Mouse (Mus musculus): ENCODE measurements around the gene Krt14. TPM values are rescaled to one million over a fixed set of nuclear protein-coding genes. Genes with fewer than 3 reads are reported as not detected.

The Krt14 gene
- polyA plus RNA-seq, 1 experiment from 2014 or later = 10.0 TPM

DNA sequence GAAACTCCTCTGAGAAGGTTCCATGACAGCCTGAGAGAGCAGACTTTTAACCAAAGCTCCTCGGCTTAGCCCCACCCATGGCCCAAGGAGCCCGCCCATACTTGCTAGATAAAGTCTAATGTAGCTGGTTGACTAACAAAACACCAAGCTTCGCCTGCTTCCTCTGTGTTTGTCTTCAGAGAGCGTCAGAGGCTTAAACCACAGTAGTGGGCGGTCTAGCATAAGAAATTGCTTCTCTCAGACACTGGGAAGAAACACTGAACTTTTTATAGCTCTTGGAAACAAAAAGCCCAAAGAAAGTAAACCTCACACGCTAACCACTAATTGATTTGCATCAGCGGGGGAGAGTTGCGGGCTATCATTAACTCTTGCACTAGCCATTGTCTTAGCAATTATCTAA lies 14.4 kb upstream of the Krt14 start:
- ATAC-seq = no peak

DNA sequence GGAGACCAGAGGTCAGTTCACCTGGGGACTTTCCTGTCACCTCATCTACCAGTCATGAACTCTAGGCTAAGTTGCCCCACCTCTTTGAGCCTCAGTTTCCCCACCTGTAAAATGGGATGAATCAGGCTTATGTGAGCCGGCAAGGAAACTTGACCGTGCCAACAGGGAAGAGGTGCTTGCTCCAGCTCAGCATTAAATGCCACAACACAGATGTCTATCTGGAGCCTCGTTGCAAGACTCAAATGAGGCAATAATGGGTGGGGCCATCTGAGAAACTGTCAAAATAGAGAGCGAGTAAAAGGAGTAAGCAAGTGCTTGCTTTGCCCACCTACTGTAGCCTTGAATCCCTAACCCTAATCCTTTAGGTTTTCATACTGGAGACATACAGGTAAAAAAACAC lies 12.0 kb upstream of the Krt14 start:
- Histone ChIP-seq H3K9ac (ENCODE audit: low read depth, low read length) (no peak overlapping the region), H3K4me2 (replicated peaks; ENCODE audit: low read depth) (no peak overlapping the region), H3K27ac (ENCODE audit: low read depth, low read length) (no peak overlapping the region), H3K9me3 (ENCODE audit: control insufficient read depth) (no peaks in the 10 kb centered on the region), H3K4me3 (ENCODE audit: low read depth, low read length) (no peak overlapping the region), H3K36me3 (ENCODE audit: control insufficient read depth, insufficient read depth) (no peaks in the 10 kb centered on the region), H3K4me1 (replicated peaks; ENCODE audit: control insufficient read depth, insufficient read depth, low read length) (no peaks in the 10 kb centered on the region; the same call in 1 of the 2 replicates), H3K27me3 (replicated peaks; ENCODE audit: control insufficient read depth, insufficient read depth, low read length) (no peaks in the 10 kb centered on the region)
- WGBS = 76% methylated on average over 4 of the region's 4 CpGs
- no peak for ATAC-seq
- no peak for TF ChIP-seq CTCF (IDR thresholded peaks at IDR 0.05; ENCODE audit: low read depth)

More for the DNA sequence above, 14.4 kb upstream of the Krt14 start:
- Histone ChIP-seq H3K4me3 (ENCODE audit: low read depth, low read length) (no peak overlapping the region), H3K9ac (ENCODE audit: low read depth, low read length) (no peak overlapping the region), H3K27ac (ENCODE audit: low read depth, low read length) (no peak overlapping the region), H3K4me1 (replicated peaks; ENCODE audit: control insufficient read depth, insufficient read depth, low read length) (no peaks in the 10 kb centered on the region; the same call in 1 of the 2 replicates), H3K36me3 (ENCODE audit: control insufficient read depth, insufficient read depth) (no peaks in the 10 kb centered on the region), H3K9me3 (ENCODE audit: control insufficient read depth) (peaks cover 6% of the 10 kb centered on the region; the same call in 1 of the 2 replicates), H3K4me2 (replicated peaks; ENCODE audit: low read depth) (no peak overlapping the region), H3K27me3 (replicated peaks; ENCODE audit: control insufficient read depth, insufficient read depth, low read length) (no peaks in the 10 kb centered on the region)
- 47% methylated on average over 8 of the region's 8 CpGs for whole genome bisulfite sequencing
- TF ChIP-seq CTCF (IDR thresholded peaks at IDR 0.05; ENCODE audit: low read depth) = no peak

GRCm38 (mm10) chr11:100208542-100208941 lies 1.2 kb upstream of the Krt14 start:
- ATAC-seq = no peak
- Histone ChIP-seq H3K36me3 (ENCODE audit: control insufficient read depth, insufficient read depth) (no peaks in the 10 kb centered on the region), H3K27ac (ENCODE audit: low read depth, low read length) (no peak overlapping the region), H3K9ac (ENCODE audit: low read depth, low read length) (no peak overlapping the region), H3K4me1 (replicated peaks; ENCODE audit: control insufficient read depth, insufficient read depth, low read length) (no peaks in the 10 kb centered on the region), H3K9me3 (ENCODE audit: control insufficient read depth) (no peaks in the 10 kb centered on the region), H3K4me2 (replicated peaks; ENCODE audit: low read depth) (no peak overlapping the region), H3K4me3 (ENCODE audit: low read depth, low read length) (no peak overlapping the region), H3K27me3 (replicated peaks; ENCODE audit: control insufficient read depth, insufficient read depth, low read length) (no peaks in the 10 kb centered on the region; the same call in 1 of the 2 replicates)
- no peak for TF ChIP-seq CTCF (IDR thresholded peaks at IDR 0.05; ENCODE audit: low read depth)
- WGBS = 29% methylated on average over 6 of the region's 6 CpGs

GRCm38 (mm10) chr11:100203448-100203847 lies 3.9 kb downstream of the Krt14 start:
- Histone ChIP-seq H3K27me3 (replicated peaks; ENCODE audit: control insufficient read depth, insufficient read depth, low read length) (no peaks in the 10 kb centered on the region), H3K36me3 (ENCODE audit: control insufficient read depth, insufficient read depth) (no peaks in the 10 kb centered on the region), H3K27ac (ENCODE audit: low read depth, low read length) (no peak overlapping the region), H3K9ac (ENCODE audit: low read depth, low read length) (no peak overlapping the region), H3K4me3 (ENCODE audit: low read depth, low read length) (no peak overlapping the region), H3K4me2 (replicated peaks; ENCODE audit: low read depth) (no peak overlapping the region), H3K9me3 (ENCODE audit: control insufficient read depth) (no peaks in the 10 kb centered on the region), H3K4me1 (replicated peaks; ENCODE audit: control insufficient read depth, insufficient read depth, low read length) (no peaks in the 10 kb centered on the region)
- no peak for ATAC-seq
- TF ChIP-seq CTCF (IDR thresholded peaks at IDR 0.05; ENCODE audit: low read depth) = no peak
- 11% methylated on average over 6 of the region's 6 CpGs for WGBS

- Histone ChIP-seq H3K27ac (ENCODE audit: low read depth, low read length) (no peak overlapping the region), H3K27me3 (replicated peaks; ENCODE audit: control insufficient read depth, insufficient read depth, low read length) (no peaks in the 10 kb centered on the region), H3K9me3 (ENCODE audit: control insufficient read depth) (no peaks in the 10 kb centered on the region), H3K4me3 (ENCODE audit: low read depth, low read length) (no peak overlapping the region), H3K9ac (ENCODE audit: low read depth, low read length) (no peak overlapping the region), H3K4me1 (replicated peaks; ENCODE audit: control insufficient read depth, insufficient read depth, low read length) (no peaks in the 10 kb centered on the region), H3K36me3 (ENCODE audit: control insufficient read depth, insufficient read depth) (no peaks in the 10 kb centered on the region), H3K4me2 (replicated peaks; ENCODE audit: low read depth) (no peak overlapping the region)
- 63% methylated on average over 4 of the region's 4 CpGs for WGBS
- no peak for TF ChIP-seq CTCF (IDR thresholded peaks at IDR 0.05; ENCODE audit: low read depth)
- no peak for ATAC-seq
Measured at GRCm38 (mm10) chr11:100202906-100203305, 4.4 kb downstream of the Krt14 start.

- Histone ChIP-seq H3K4me3 (ENCODE audit: low read depth, low read length) (no peak overlapping the region), H3K4me1 (replicated peaks; ENCODE audit: control insufficient read depth, insufficient read depth, low read length) (no peaks in the 10 kb centered on the region), H3K9me3 (ENCODE audit: control insufficient read depth) (no peaks in the 10 kb centered on the region), H3K9ac (ENCODE audit: low read depth, low read length) (no peak overlapping the region), H3K27me3 (replicated peaks; ENCODE audit: control insufficient read depth, insufficient read depth, low read length) (no peaks in the 10 kb centered on the region), H3K27ac (ENCODE audit: low read depth, low read length) (no peak overlapping the region), H3K36me3 (ENCODE audit: control insufficient read depth, insufficient read depth) (no peaks in the 10 kb centered on the region), H3K4me2 (replicated peaks; ENCODE audit: low read depth) (no peak overlapping the region)
- ATAC-seq = no peak
- TF ChIP-seq CTCF (IDR thresholded peaks at IDR 0.05; ENCODE audit: low read depth) = peak; percentile 73
- 47% methylated on average over 8 of the region's 8 CpGs for WGBS
Measured at GRCm38 (mm10) chr11:100200104-100200820, 7.1 kb downstream of the Krt14 start.
